Mouse (Mus musculus): ENCODE results near the gene Rgs9bp.
"Not testable (repeated sequence)": the region's sequence is repeated elsewhere in the genome, so short reads cannot be mapped to it uniquely, and the experiment has no call there.

DNA sequence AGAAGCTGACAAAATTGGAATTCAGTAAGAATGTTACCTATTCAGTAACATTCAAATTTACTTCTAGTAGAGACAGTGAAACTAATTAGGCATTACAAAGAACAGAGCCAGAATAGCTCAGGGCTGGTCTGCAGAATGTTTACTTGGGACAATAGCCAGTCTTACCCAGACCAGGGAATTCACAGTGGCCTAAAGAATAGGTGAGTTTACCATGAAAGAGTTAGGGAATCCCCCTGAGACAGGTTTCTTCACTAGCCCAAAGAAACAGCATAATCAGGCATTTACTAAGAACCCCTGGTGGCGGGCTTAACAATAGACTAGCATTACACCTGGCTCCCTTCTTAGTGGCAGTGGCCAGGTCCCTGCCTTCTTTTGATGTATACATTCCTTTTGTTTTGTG is 54.8 kb downstream of the Rgs9bp start:
- TF ChIP-seq CTCF (IDR thresholded peaks at IDR 0.05; ENCODE audit: control insufficient read depth, insufficient read depth, low read length); POLR2A (IDR thresholded peaks at IDR 0.05; ENCODE audit: borderline replicate concordance, control insufficient read depth, low read depth, low read length): not testable (repeated sequence)
